Mouse (Mus musculus) ES-E14 (cell line): ENCODE measurements at regions not wholly inside any gene's neighbourhood (a gene's known extent, or its start where the extent isn't known, plus 50 kb on each side); places are given as distances from the start of the nearest gene placed in this dataset.

ENCODE experiments used
- CHD2 ChIP-seq: IDR thresholded peaks from 2 replicates; pipeline ENCODE4 v1.6.1; 2014; ENCODE audit warnings: mild to moderate bottlenecking, low read depth, low read length, inconsistent platforms
- HCFC1 ChIP-seq: IDR thresholded peaks from 2 replicates; pipeline ENCODE4 v1.6.1; 2012; ENCODE audit warnings: low read length, inconsistent platforms, borderline replicate concordance; ENCODE audit not compliant: insufficient read depth
- MAFK ChIP-seq: IDR thresholded peaks from 2 replicates; pipeline ENCODE4 v1.6.1; 2014; ENCODE audit warnings: mild to moderate bottlenecking, low read depth, low read length, inconsistent platforms; ENCODE audit not compliant: insufficient read depth
- ZC3H11A ChIP-seq: IDR thresholded peaks from 2 replicates; pipeline ENCODE4 v1.6.1; 2012; ENCODE audit warnings: low read depth, mild to moderate bottlenecking, inconsistent platforms, low read length, borderline replicate concordance
- ZNF384 ChIP-seq: IDR thresholded peaks from 2 replicates; pipeline ENCODE4 v1.6.1; 2012; ENCODE audit warnings: low read depth, low read length, inconsistent platforms

- TF ChIP-seq MAFK (no peak), CHD2 (no peak), HCFC1 (no peak), ZC3H11A (no peak), ZNF384 (no peak)
These were observed 347.2 kb downstream of the Ets1 start for GRCm38 (mm10) chr9:32983182-32983581.
